Mouse (Mus musculus) layer of hippocampus, adult 11-12 months (tissue): ENCODE measurements around the gene Wnk2.

ENCODE experiments used
- DNase-seq: peaks from one replicate; pipeline ENCODE4 v3.0.0; 2022; ENCODE audit warnings: low spot score

Wnk2 gene

DNA sequence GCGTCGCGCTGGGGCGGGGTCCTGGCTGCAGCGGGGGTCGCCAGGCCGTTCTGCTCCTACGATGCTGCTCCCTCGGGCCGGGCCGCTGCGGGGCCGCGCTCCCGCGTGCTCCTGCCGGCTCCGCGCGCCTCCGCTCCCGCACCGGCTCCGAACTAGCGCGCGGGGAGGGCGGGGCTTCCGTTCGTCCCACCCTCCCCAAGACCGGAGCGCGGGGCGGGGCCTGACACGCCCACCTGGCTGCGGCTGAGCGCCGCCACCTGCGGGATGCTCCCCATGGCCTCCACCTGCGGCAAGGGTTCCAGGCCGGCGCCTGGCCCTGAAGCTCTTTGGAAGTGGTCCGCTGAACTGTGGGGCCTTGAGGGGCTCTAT lies at the start of gene Wnk2:
Wnk2 (minus strand) TSS at position 157 of the 369 bp plus-strand sequence.
- peak; percentile 77 for DNase-seq

- peak; percentile 55 for DNase-seq
Measured at GRCm38 (mm10) chr13:49196766-49197165, 49.0 kb upstream of the Wnk2 start.

GRCm38 (mm10) chr13:49196211-49196610 lies 48.4 kb upstream of the Wnk2 start:
- DNase-seq: no peak

DNA sequence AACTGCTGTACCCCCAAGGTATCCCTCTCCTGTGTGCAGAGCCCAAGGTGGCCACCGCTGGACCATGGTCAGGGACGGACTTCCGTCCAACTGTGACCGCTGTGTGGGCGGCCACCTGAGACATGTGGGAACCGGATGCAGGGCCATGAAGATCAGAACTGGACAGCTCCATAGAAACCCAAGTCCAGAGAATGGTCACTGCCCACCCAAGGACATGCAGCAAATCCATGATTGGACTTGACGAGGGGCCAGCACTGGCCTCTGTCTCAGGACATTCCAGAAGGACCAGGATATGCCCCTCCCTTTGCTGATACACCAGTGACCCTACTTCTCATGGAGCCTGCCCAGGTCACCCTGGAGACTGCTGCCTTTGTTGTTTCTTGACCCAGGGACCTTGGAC lies 47.8 kb upstream of the Wnk2 start:
- no peak for DNase-seq

GRCm38 (mm10) chr13:49194811-49195210 lies 47.0 kb upstream of the Wnk2 start:
- no peak for DNase-seq

DNA sequence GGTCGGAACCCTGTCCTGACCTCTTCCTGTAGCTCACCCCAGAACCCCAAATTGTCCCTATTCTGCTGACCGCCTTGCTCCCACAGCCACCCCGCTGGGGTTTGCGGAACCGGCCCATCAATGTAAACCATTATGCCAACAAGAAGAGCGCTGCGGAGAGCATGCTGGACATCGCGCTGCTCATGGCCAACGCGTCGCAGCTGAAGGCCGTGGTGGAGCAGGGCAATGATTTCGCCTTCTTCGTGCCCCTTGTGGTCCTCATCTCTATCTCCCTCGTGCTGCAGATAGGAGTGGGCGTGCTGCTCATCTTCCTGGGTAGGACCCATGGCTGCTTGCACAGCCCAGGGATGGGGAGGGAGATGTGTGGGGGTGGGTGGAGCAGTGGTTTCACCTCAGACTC lies 45.8 kb upstream of the Wnk2 start:
- no peak for DNase-seq

DNA sequence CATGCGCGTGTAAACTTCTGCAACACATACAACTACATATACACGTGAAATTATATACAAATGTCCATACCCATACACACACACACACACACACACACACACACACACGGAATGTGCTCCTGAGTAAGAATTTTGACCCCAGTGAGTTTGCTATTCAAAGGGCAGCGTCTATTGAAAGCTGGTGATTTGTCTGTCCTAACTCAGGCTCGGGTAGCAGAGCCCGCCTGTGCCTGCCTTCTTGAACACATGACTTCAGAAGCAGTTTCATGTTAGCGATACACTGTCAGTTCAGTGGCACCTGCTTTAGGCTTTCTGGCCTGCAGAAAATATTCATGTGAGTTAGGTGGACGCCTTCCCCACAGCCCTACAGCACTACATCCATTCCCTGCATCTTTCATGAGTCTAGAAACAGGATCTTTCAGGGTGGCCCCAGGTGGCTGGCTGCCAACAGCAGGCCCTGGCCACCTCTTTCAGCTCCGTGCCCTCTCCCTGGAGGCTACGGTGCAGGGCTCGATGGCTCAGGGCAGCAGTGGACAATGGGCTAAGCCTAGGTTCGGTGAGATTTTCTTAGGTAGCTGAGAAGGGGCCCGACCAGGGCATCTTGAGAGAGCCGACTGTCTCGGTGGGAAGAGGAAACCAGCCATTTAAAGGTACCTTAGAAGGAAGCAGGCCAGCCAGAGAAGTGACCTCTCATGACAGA lies 44.5 kb upstream of the Wnk2 start:
- DNase-seq: no peak

DNA sequence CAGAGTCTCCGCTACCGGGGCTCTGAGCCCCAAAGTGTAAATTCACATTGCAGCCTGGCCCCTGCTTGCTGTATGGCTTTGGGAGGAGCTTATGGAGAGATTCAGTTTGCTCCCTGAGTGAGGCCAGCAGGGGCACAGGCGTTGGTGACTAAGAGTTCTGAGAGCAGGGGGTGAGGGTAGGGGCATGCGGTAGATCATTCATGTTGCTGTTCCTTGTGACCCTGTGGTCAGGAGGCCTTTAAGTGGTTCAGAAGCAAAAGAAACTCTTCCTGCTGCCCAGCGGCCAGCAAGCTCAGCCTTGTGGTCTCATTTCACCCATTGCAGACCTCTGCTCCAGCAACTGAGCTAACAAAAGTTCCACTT lies 43.8 kb upstream of the Wnk2 start:
- no peak for DNase-seq

- DNase-seq: no peak
Measured at GRCm38 (mm10) chr13:49190876-49191672, 43.3 kb upstream of the Wnk2 start.

GRCm38 (mm10) chr13:49189970-49190870 lies 42.4 kb upstream of the Wnk2 start:
- no peak for DNase-seq

GRCm38 (mm10) chr13:49188966-49189360 lies 41.1 kb upstream of the Wnk2 start:
- no peak for DNase-seq

DNA sequence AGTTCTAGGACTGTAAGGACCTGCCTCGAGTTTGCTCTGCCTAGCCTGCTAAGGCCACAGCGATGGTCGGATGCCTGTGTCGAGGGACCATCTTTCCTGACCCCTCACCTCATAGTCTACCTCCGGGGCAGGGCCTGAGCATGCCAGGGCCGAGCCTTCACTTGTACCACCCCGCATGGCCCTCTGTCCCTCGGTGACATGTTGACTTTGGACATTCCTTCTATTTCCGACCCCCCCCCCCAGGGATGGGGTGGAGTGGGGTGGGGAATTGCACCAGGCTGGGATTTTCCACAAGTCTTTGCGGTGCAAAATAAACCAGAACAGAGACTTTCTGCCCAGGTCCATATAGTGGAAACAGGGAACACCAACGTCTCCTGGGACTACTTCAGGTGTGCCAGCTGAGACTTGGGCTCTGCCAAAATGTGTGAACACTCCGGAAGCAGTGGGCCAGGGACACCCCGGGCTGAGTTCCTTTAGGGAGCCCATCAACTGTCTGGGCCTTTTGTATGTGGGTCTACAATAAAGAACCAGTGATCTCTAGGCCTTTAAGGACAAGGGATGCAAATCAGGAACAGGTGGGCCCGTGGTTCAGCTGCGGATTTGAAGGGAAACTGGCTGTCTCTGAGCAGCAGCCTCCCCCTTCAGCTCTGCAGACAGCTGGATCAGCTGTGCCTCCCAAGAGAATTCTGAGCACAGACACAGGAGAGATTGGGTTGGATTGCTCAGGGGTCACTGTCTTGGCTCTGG lies 40.6 kb upstream of the Wnk2 start:
- DNase-seq: no peak

DNA sequence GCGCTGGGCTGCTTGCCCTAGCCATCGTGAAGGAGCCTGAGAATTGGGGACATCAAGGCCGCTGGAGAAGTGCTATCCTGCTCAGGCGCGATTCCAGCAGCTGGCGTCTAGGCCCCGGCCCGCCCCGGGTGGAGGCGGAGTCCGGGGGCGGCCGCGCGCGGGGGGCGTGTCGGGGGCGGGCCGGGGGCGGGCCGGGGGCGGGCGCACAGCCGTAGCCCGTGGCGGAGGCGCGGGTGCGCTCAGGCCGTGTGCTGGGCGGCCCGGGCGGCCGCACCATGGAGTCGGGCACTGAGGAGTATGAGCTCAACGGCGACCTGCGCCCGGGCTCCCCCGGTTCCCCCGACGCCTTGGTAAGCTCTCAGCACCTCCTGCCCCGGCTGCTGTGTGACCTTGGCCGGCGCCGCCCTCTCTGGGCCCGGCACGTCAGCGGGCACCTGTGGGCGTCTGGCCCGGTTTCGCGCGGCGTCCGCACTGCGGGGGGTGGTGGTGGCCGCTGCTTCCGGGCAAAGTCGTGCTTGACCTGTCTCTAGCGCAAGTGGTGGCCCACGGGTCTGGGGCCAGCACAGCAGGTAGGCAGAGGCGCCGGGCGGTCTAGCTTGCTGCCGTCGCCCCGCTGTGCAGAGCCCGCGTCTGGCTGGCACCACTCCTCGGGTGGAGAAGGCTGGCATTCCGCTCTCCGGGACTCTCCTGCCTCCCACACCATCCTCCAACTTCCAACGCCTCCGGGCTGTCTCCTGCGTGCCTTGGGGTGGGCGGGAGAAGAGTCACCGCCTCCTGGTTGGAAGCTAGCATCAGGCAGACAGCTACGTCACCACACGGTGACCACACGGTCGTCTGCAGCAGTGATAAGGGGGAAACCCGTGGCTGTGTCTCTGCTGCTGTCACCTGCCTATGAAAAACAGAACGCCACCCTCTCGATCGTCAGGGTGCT lies 39.7 kb upstream of the Wnk2 start, which contains the start of gene Ninj1:
Ninj1 (plus strand) TSS at position 198 of the 931 bp plus-strand sequence.
- peak; percentile 76 for DNase-seq

GRCm38 (mm10) chr13:49186798-49187287 lies 39.0 kb upstream of the Wnk2 start:
- DNase-seq: no peak

- no peak for DNase-seq
Measured at GRCm38 (mm10) chr13:49183646-49184045, 35.8 kb upstream of the Wnk2 start.

GRCm38 (mm10) chr13:49183161-49183560 lies 35.3 kb upstream of the Wnk2 start:
- DNase-seq: no peak

GRCm38 (mm10) chr13:49181411-49181984 lies 33.7 kb upstream of the Wnk2 start:
- no peak for DNase-seq

DNA sequence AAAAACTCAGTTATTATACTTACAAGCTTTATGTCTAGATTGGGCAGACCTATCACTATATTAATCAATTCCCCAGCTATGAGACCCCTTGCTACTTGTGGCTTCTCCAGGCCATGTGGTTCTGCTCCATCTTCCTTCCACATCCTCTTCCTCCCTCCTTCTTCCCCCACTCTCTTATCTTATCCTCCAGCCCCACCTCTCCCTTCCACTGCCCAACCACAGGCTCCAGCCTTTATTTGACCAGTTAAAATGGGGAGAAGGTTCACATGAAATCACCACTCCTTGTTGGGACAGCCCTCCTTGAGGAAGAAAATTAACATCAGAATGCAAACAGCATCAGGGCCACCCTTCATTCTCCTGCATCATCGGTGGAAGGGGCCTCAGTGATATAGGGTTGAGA lies 32.9 kb upstream of the Wnk2 start:
- no peak for DNase-seq

- no peak for DNase-seq
Measured at GRCm38 (mm10) chr13:49180274-49180673, 32.5 kb upstream of the Wnk2 start.
